Mouse (Mus musculus) midbrain, embryonic 15.5 days (tissue): ENCODE results near the gene Dcst2. TPM values are rescaled to one million over a fixed set of nuclear protein-coding genes. Genes with fewer than 3 reads are reported as not detected.

Experiments
- ATAC-seq: fragments of 200-750 bp; cut with Nextera tagmentation; replicated peaks from 2 replicates; pipeline ENCODE4 v1.8.0; 2017; ENCODE audit warnings: moderate TSS enrichment
- H3K27ac ChIP-seq: fragments of 300-500 bp; sonication (generic); 2 replicates; pipeline ENCODE4 v1.5.1; 2015; ENCODE audit warnings: mild to moderate bottlenecking, inconsistent platforms
- H3K27me3 ChIP-seq: fragments of 300-500 bp; sonication (generic); replicated peaks from 2 replicates; pipeline ENCODE4 v1.6.1; 2015; ENCODE audit warnings: inconsistent platforms
- H3K36me3 ChIP-seq: fragments of 300-500 bp; sonication (generic); replicated peaks from 2 replicates; pipeline ENCODE4 v1.6.1; 2015; ENCODE audit warnings: inconsistent platforms
- H3K4me1 ChIP-seq: fragments of 300-500 bp; sonication (generic); 2 replicates; pipeline ENCODE4 v1.6.1; 2015; ENCODE audit warnings: inconsistent platforms
- H3K4me2 ChIP-seq: fragments of 300-500 bp; sonication (generic); 2 replicates; pipeline ENCODE4 v1.6.1; 2015; ENCODE audit warnings: inconsistent platforms, mild to moderate bottlenecking, moderate library complexity
- H3K4me3 ChIP-seq: fragments of 300-500 bp; sonication (generic); 2 replicates; pipeline ENCODE4 v1.5.1; 2015; ENCODE audit warnings: mild to moderate bottlenecking, inconsistent platforms
- H3K9ac ChIP-seq: fragments of 300-500 bp; sonication (generic); 2 replicates; pipeline ENCODE4 v1.6.1; 2015; ENCODE audit warnings: mild to moderate bottlenecking, inconsistent platforms
- H3K9me3 ChIP-seq: fragments of 300-500 bp; sonication (generic); 2 replicates; pipeline ENCODE4 v1.6.1; 2016; ENCODE audit warnings: inconsistent platforms
- WGBS: fragments of 180-500 bp; shearing (Covaris S2); methylation state at CpG from one replicate; pipeline ENCODE4 v1.1.7; 2015; ENCODE audit warnings: mixed read lengths; 5-methylcytosine and 5-hydroxymethylcytosine counted together
- polyA plus RNA-seq: library from polyadenylated mRNA; unstranded; fragments of >200 nt; fragmentation: Nextera tagmentation; extraction: Ambion mirVana; gene quantifications from 2 replicates; pipeline ENCODE4 v1.2.1, GENCODE M21; 2015

The Dcst2 gene
- polyA plus RNA-seq, 1 experiment from 2014 or later: 0.17 TPM

- no peak for ATAC-seq
- 52% methylated on average over 17 of the region's 17 CpGs for WGBS
These were observed 25.0 kb downstream of the Dcst2 start for GRCm38 (mm10) chr3:89386438-89387420.

GRCm38 (mm10) chr3:89387632-89388031 is 25.9 kb downstream of the Dcst2 start:
- ATAC-seq: no peak
- Histone ChIP-seq H3K4me3 (no peak overlapping the region), H3K4me2 (no peak overlapping the region), H3K27me3 (peaks cover 4% of the 10 kb centered on the region), H3K9ac (no peak overlapping the region), H3K4me1 (peaks cover 30% of the 10 kb centered on the region), H3K9me3 (no peaks in the 10 kb centered on the region), H3K36me3 (no peaks in the 10 kb centered on the region), H3K27ac (no peak overlapping the region)
- 76% methylated on average over 11 of the region's 11 CpGs for WGBS

More at GRCm38 (mm10) chr3:89386438-89387420, 25.0 kb downstream of the Dcst2 start:
- H3K4me3 ChIP-seq: no peak overlapping the region
- H3K4me2 ChIP-seq: no peak overlapping the region
- no peak overlapping the region for H3K9ac ChIP-seq
- no peaks in the 10 kb centered on the region for H3K9me3 ChIP-seq
- H3K27ac ChIP-seq: no peak overlapping the region
- peaks cover 21% of the 10 kb centered on the region for H3K4me1 ChIP-seq
- no peaks in the 10 kb centered on the region for H3K27me3 ChIP-seq
- H3K36me3 ChIP-seq: no peaks in the 10 kb centered on the region

- peak; percentile 6; the same call in 1 of the 2 replicates for ATAC-seq
- 70% methylated on average over 11 of the region's 11 CpGs for WGBS
These were observed 26.5 kb downstream of the Dcst2 start for GRCm38 (mm10) chr3:89388134-89388881.

GRCm38 (mm10) chr3:89388901-89389740 is 27.3 kb downstream of the Dcst2 start:
- Histone ChIP-seq H3K36me3 (no peaks in the 10 kb centered on the region), H3K9ac (no peak overlapping the region), H3K4me3 (no peak overlapping the region), H3K27me3 (peaks cover 8% of the 10 kb centered on the region), H3K9me3 (no peaks in the 10 kb centered on the region), H3K4me2 (no peak overlapping the region), H3K4me1 (peaks cover 44% of the 10 kb centered on the region), H3K27ac (no peak overlapping the region)
- peak; percentile 21; the same call in 1 of the 2 replicates for ATAC-seq
- WGBS: 71% methylated on average over 5 of the region's 6 CpGs

More at GRCm38 (mm10) chr3:89388134-89388881, 26.5 kb downstream of the Dcst2 start:
- peaks cover 8% of the 10 kb centered on the region for H3K27me3 ChIP-seq
- H3K36me3 ChIP-seq: no peaks in the 10 kb centered on the region
- no peak overlapping the region for H3K4me3 ChIP-seq
- H3K9ac ChIP-seq: no peak overlapping the region
- H3K4me2 ChIP-seq: no peak overlapping the region
- H3K9me3 ChIP-seq: no peaks in the 10 kb centered on the region
- no peak overlapping the region for H3K27ac ChIP-seq
- peaks cover 36% of the 10 kb centered on the region for H3K4me1 ChIP-seq

DNA sequence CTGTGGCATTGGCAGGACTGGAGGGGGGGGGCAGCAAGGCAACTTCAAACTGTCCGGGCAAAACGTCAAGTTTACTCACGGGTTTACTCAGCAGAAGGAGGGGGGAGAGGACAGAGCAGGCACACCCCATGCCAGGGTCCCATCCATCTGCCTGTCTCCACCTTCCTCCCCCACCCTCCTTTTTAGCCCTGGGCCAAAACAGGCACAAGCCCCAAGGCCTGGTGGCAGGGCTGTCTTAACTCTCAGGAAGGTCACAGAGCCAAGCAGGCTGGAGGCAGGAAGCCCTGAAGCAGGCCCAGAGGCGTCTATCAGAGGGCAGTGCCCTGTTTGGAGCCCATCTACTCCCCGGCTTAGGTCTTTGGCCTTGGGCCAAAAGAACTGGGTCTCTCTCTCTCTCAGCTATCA is 28.3 kb downstream of the Dcst2 start:
- H3K9me3 ChIP-seq: no peaks in the 10 kb centered on the region
- H3K4me1 ChIP-seq: peaks cover 49% of the 10 kb centered on the region
- ATAC-seq: no peak
- H3K4me3 ChIP-seq: no peak overlapping the region
- 54% methylated on average over 5 of the region's 5 CpGs for WGBS
- no peaks in the 10 kb centered on the region for H3K36me3 ChIP-seq
- peaks cover 11% of the 10 kb centered on the region for H3K27me3 ChIP-seq
- H3K4me2 ChIP-seq: no peak overlapping the region
- H3K27ac ChIP-seq: no peak overlapping the region
- no peak overlapping the region for H3K9ac ChIP-seq

DNA sequence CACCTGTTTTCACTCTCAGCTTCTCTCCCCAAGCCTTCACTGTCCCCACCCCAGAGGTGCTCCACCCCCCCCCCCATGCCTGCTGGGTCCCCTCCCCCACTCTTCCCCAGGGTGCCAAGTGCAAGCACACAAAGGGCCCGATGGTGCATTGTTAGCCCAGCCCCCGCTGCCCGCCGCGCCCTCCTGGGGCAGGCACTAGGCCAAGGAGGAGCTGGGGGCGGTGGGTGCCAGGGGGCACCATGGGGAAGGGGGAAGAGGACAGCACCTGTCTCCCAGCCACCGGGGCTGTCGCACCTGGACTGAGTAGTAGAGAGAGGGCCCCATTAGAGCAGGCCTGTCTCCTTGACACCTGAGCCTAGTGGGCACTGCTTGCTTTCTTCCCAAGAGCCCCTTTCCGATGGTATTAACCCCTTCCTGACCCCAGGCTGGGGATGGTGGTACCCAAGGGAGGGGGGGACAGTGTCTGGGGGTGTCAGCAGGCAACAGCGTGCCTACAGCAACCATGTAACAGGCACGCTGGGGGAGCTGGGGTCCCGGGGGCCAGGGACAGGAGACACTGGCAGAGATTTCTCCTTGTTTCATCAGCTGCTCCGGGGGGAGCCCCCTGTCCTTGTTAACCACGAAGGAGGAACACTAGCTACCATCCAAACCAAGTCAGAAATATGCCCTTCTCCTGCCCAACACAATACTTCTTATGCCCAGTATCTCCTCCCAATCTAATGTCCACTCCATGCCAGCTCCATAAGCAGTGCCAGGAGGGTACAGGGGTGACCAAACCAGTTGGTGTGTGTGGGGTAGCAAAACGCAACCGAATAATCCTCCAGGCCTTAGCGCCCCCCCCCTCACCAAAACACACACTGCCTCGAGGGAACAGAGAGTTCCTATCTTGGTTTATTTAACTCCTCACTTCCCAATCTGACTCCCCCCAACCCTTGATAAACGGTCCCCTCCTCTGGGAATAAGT is 29.2 kb downstream of the Dcst2 start:
- peak overlapping the region; percentile 100 for H3K4me2 ChIP-seq
- WGBS: 10% methylated on average over 19 of the region's 19 CpGs
- peak overlapping the region; percentile 46 for H3K4me3 ChIP-seq
- H3K4me1 ChIP-seq: peaks cover 57% of the 10 kb centered on the region
- no peaks in the 10 kb centered on the region for H3K36me3 ChIP-seq
- no peak overlapping the region for H3K27ac ChIP-seq
- H3K27me3 ChIP-seq: peaks cover 17% of the 10 kb centered on the region
- no peaks in the 10 kb centered on the region for H3K9me3 ChIP-seq
- no peak for ATAC-seq
- H3K9ac ChIP-seq: peak overlapping the region; percentile 51

DNA sequence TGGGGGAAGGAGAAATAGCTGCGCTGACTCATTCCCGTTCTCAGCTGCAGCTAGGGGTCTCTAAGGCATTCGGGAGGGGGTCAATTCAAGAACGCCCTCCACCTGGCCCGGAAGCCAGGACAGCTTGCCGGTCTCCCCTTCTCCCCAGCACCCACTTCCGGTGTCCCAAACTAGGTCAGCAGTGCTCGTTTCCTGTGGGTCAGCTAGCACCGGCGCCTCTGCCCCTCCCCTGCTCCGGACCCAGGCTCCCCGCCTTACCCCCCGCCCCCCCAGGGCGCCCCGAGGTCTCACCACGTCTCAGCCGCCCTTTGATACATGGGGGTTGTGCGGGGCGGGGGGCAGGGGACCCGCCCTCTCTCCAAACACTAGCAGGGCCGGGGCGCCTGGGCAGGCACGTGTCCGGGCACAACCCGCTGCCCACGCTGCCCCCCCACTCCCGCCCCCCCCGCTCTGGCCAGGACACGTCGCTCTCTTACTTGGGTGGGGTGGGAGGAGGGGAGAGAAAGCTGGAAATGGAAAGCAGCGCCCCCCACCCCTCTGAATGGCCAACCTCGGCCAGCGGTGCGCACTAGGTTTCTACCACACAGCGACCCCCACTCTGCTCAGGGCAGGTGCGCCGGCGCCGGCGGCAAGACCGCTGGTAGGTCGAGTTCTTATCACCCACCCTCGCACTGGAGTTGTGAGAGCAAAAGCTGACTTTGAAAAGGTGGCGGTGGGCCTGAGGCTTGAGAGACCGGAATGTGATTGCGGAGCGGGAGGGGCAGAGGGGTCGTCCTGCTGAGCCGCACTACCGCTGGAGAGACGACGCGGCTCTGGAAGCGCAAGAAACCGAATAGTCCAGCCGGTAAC is 30.1 kb downstream of the Dcst2 start:
- H3K27ac ChIP-seq: no peak overlapping the region
- WGBS: under 1% methylated on average over 53 of the region's 56 CpGs
- peaks cover 67% of the 10 kb centered on the region for H3K4me1 ChIP-seq
- peak overlapping the region; percentile 46 for H3K4me3 ChIP-seq
- H3K9ac ChIP-seq: peak overlapping the region; percentile 51
- peaks cover 24% of the 10 kb centered on the region for H3K27me3 ChIP-seq
- no peaks in the 10 kb centered on the region for H3K36me3 ChIP-seq
- H3K4me2 ChIP-seq: peak overlapping the region; percentile 100
- ATAC-seq: no peak
- H3K9me3 ChIP-seq: no peaks in the 10 kb centered on the region

GRCm38 (mm10) chr3:89392871-89393311 is 31.1 kb downstream of the Dcst2 start:
- 0% methylated on average over 20 of the region's 24 CpGs for WGBS
- Histone ChIP-seq H3K9ac (peak overlapping the region; percentile 51; the same call in 1 of the 2 replicates), H3K27me3 (peaks cover 24% of the 10 kb centered on the region), H3K4me3 (peak overlapping the region; percentile 46), H3K4me1 (peaks cover 67% of the 10 kb centered on the region), H3K36me3 (no peaks in the 10 kb centered on the region), H3K9me3 (no peaks in the 10 kb centered on the region), H3K4me2 (peak overlapping the region; percentile 100), H3K27ac (no peak overlapping the region)
- ATAC-seq: no peak

DNA sequence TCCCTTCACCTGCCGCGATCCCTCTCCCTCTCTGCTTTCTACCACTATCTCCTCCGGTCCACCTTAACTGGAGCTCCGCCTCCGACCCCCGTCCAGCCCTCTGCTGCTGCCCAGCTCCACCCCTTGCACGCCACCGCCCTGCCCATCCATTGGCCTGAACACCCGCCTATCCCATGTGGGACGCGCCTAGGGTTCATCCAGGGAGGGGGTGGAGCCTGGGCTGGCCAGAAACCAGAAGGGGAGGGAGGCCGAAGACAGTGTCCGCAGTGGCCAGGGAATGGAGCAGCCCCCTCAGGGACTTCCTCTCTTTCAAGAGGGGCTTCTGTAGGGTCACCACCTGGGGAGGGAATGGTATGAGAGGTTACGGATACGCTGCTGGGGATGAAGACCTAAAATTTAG is 31.8 kb downstream of the Dcst2 start:
- H3K4me1 ChIP-seq: peaks cover 67% of the 10 kb centered on the region
- under 1% methylated on average over 15 of the region's 15 CpGs for WGBS
- peak overlapping the region; percentile 25 for H3K9ac ChIP-seq
- ATAC-seq: peak; percentile 92
- peak overlapping the region; percentile 46 for H3K4me3 ChIP-seq
- H3K9me3 ChIP-seq: no peaks in the 10 kb centered on the region
- no peaks in the 10 kb centered on the region for H3K36me3 ChIP-seq
- peak overlapping the region; percentile 100 for H3K4me2 ChIP-seq
- peaks cover 24% of the 10 kb centered on the region for H3K27me3 ChIP-seq
- peak overlapping the region; percentile 40 for H3K27ac ChIP-seq
